Mouse (Mus musculus) E14TG2a.4 (cell line): ENCODE results near the gene Usp7.

ENCODE experiments used
- CTCF ChIP-seq: conservative IDR thresholded peaks from 2 replicates; pipeline ENCODE4 v1.5.1; 2014; ENCODE audit warnings: low read length
- NANOG ChIP-seq: IDR thresholded peaks from 2 replicates; pipeline ENCODE4 v1.6.1; 2014; ENCODE audit warnings: borderline replicate concordance, low read length, mixed read lengths
- POU5F1 ChIP-seq: IDR thresholded peaks from 2 replicates; pipeline ENCODE4 v1.6.1; 2014; ENCODE audit warnings: low read length, borderline replicate concordance

- TF ChIP-seq CTCF (no peak), NANOG (no peak), POU5F1 (no peak)
These were observed 30.2 kb downstream of the Usp7 start for GRCm38 (mm10) chr16:8761894-8762293.
